Mouse (Mus musculus): ENCODE results near the gene Dnaja3.
A peak's percentile ranks its signal among the peaks of the same experiment; 100 is the strongest.

Dnaja3 gene

DNA sequence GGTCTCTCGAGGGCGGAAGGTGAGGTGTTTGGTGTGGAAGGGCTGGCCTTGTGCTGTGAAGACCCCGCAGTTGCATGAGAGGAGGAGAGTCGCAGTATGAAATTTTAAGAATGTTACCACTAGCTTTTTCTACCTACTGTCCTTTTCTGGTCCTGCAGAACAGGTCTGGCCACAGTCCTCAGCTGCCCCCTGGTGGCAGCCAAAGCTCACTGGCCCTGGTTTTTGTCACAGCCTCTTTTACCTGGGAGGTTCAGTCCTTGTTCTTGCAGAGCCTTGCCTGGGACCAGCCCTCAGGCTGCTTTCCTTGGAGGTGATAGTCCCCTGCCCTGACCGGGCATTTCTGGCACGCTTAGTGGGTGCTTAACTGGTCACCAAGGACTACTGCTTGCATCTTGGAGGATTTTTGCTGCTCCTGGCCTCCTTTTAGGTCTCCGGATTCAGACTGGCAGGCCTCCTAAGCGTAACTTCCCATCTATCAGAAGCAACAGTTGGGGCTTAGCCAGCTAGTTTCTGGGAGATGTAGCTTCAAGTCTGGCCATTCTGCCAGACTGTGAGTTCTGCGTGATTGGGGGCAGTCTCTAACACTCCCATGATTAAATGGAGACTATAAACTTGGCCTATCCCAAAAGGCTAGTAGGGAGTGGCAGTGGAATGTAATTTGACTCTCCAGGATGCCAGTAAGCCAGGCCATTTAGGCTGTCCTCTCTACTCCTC, 31.8 kb upstream of the Dnaja3 start:
- DNase-seq (ENCODE audit: extremely low spot score), result peak; percentile 81

DNA sequence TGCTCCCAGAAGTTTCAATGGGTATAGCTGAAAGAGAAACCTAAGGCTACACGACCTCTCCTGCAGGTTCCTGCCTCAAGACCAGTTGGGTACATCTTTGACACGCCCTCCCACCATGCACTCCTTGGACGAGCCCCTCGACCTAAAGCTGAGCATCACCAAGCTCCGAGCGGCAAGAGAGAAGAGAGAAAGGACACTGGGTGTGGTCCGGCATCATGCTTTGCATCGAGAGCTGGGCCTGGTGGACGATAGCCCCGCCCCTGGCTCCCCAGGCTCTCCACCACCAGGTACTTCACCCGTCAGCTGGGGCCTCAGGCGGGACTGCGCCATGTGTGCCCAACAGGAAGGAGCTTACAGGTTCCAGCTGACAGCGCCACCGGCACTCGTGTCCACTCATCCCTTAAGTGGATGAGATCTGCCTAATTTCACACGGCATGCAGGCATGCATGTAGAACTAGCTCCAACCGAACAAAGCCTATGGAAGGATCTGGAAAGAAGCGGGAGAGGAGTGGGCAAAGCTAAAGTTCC, 31.2 kb upstream of the Dnaja3 start:
- DNase-seq (ENCODE audit: extremely low spot score), result no peak

DNA sequence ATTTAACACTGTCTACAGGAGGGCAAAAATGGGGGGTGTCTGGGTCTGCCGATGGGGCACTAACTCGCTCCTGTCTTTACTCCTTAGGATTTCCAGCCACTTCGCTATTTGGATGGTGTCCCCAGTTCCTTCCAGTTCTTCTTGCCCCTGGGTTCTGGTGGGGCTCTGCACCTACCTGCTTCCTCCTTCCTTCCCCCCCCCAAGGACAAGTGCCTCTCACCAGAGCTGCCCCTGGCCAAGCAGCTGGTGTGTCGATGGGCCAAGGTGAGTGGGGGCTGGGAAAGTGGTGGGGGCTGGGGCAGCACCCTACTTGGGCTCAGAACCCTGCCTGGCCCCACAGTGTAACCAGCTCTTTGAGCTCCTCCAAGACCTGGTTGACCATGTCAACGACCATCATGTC, 28.6 kb upstream of the Dnaja3 start:
- DNase-seq (ENCODE audit: extremely low spot score), result no peak

DNA sequence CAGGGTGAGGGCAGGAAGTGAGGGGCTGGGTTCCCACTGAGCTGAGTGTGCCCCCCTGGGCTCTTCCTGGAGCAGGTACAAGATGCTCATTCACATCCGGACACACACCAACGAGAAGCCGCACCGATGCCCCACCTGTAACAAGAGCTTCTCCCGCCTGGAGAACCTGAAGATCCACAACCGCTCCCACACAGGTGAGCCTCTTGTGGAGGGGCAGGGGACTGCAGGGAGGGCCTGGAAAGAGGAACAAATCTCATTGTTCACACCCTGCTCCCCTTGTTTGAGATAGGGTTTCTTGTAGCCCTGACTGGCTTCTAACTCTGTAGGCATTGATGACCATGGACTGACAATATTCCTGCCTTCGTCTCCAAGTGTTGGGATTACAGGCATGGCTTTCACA, 28.1 kb upstream of the Dnaja3 start:
- DNase-seq (ENCODE audit: extremely low spot score), result no peak

DNA sequence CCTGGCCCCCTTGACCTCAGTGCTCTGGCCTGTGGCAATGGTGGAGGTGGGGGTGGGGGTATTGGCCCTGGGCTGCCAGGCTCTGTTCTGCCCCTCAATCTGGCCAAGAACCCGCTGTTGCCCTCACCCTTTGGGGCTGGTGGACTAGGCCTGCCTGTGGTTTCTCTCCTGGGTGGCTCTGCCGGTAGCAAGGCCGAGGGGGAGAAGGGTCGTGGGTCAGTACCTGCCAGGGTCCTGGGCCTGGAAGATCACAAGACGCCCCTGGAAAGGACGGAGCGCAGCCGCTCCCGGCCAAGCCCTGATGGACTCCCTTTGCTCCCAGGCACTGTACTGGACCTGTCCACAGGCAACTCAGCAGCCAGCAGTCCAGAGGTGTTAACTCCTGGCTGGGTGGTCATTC, 26.1 kb upstream of the Dnaja3 start:
- no peak for DNase-seq (ENCODE audit: extremely low spot score)

DNA sequence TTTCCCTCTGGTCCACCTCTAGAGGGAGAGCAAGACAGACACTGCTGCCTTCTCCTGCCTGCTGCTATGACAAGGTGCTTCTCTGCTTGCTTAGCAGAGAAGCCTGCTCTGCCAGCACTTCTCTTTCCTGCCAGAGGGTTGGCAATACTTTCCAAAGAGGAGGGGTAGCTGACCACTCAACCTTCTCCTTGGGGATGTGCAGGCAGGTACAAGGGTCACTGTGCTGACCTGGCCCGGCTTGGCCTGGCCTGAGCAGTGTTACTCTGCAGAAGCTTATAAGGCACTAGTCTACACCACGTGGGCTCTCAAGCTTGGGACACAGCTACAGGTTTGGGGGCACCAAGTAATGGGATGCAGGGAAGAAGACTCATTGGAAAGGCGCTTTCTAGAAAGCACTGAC, 25.1 kb upstream of the Dnaja3 start:
- no peak for DNase-seq (ENCODE audit: extremely low spot score)

DNA sequence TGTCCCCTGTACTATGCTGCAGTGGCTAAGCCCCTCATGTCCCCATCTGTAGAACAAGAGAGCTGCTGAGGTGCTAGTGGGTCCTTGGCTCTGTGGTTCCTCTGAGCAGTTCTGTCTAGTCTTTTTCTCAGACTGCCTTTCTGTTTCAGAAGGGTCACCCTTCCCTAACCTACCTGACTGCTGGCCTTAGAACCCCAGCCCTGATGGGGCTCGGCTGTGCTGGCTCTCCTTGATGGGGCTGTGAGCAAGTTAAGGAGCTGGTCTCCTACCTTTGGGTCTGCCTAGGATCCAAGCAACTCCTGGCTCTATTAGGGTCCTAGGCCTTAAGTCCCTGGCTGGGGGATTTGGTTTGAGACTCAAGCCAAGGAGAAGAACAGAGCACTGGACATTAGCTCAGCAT, 24.5 kb upstream of the Dnaja3 start:
- no peak for DNase-seq (ENCODE audit: extremely low spot score)

DNA sequence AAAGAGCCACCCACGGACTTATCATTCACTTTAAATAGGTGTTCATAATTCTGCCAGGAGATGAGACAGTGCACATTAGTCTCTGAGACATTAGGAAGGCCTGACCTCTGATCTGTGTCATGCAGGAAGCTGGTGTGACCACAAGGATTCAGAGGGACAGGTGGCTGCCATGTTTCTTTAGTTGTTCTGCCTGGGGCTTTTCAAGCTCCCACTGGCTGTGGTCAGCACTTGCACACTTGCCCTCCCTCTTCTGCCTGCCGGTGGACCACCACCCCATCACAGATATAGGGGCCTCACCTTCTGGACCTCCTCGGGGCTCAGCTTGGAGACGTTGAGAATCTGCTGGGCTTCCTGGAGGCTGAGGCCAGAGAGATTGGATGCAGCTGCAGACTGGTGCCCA, 23.0 kb upstream of the Dnaja3 start:
- no peak for DNase-seq (ENCODE audit: extremely low spot score)

DNA sequence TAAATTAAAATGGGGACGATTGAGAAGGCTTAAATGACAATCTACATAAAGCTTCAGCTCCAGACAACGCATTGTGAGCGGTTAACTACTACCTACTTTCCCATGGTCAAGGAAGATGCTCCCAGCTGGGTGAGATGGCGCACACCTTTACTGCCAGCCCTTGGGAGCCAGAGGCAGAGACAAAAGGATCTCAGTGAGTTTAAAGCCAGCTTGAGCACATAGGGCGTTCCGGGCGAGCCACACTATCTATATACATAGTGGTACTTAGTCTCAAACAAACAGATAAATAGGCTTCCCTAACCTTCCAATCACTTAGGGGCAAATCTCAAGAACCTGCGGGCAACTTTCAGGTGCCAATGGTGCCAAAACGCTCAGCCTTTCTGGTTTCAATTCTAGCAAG, 15.7 kb upstream of the Dnaja3 start:
- no peak for DNase-seq (ENCODE audit: extremely low spot score)

DNA sequence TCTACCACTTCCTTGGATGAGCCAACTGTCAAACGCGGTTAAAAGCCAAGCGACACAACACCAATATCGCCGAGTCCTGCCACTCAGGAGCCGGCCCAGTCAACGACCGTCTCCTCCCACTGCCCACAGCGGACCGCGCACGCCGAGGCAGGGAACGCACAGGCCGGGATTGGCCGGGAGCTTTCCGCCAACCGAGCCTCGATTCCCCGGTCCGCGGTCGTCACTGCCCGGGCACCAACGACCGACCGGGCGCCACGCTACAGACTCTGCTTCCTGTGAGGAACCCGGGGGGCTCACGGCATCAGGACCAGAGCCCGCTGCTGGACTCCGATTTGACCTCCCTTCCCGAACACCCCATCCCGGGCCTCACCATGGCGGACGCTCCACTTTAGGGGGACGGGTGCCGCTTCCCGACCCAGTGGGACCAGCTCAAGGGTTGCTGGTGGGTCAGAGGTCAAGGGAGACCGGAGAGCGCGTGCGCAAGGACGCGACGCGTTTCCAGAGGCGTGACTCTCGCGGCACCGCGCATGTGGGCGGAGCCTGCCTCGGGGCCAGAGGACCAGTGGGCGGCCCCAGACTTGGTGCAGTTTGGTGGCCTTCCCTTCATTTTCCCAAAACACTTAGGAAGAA, 15.2 kb upstream of the Dnaja3 start, which contains the start of gene Pam16:
Pam16 (minus strand) TSS at position 508 of the 630 bp plus-strand sequence.
- DNase-seq (ENCODE audit: extremely low spot score), result peak; percentile 92

DNA sequence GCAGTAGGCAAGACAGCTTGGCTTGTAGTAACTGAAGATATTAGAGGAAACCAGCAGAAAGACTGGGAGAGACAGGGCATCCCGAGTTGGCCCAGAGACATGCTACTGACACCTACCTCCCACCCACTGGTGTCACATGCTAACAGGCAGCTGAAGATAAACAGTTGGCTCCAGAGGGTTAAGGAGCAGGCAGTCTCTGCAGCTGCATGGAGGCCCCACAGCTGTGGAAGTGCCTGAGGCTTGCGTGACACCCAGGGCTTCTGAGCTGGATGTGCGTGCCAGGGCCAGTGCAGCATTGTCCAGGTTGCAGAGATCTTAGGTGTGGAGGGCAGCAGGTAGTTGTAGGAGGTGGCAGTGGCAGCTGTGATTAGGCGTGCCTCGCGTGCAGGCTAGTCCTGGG, 12.7 kb upstream of the Dnaja3 start:
- DNase-seq (ENCODE audit: extremely low spot score), result no peak

DNA sequence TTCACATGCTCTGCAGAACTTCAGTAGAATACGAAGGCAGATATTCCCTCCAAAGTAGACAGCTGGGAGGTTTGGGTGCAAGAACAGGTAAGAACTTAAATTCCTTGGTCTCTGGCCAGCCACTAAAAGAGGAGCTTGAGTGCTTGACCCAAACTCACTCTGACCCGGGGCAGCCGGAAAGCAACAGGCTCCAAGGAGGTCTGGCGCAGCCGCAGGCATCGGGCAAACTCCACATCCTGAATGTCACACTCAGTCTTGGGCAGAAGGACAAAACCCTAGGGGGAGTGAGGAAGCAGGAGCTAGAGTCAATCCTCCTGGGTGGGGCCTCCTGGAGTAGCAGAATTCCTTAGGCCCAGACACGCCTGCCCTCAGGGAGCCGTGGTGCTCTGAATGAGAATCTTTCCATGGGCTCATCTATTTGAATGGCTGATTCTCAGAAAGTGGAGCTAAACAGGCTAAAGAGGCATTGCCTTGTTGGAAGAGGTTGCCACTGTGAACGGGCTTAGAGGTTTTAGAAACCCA, 10.8 kb upstream of the Dnaja3 start:
- no peak for DNase-seq (ENCODE audit: extremely low spot score)

DNA sequence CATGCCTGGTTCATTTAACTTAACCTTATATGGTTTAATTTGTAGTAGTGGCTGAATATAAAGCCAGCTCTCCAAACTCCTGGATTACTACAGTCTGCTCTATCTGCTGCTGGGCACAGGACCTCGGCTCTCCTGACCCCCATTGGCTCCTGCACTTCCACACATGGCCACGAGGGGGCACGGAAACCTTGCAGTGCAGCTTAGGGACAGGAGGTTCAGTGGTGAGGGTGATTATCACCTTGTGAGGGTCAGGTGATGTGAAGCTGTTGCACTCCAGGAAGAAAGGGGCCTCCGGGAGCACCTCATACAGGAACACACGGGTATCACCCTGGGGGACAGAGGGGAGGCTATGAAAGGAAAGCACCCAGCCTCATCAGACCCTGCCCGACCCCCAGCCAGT, 9.8 kb upstream of the Dnaja3 start:
- peak; percentile 81 for DNase-seq (ENCODE audit: extremely low spot score)

DNA sequence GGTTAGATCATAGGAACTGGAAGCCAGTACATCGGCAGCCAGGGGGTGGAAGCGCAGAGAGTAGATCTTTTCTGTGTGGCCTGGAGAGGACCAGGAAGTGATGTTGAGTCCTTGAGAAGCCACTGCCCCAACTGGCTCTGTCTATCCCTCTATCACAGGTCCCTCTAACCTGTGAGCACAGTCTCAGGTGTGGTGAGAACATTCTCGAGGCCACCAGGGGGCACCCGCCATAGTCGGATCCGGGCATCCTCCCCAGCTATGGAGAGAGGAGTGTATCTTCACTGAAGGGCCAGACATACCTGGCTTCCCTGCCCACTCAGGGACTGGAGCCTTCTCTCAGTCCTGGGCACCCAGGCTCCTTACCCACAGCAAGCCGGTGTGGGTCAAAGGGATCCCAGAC, 7.7 kb upstream of the Dnaja3 start:
- no peak for DNase-seq (ENCODE audit: extremely low spot score)

DNA sequence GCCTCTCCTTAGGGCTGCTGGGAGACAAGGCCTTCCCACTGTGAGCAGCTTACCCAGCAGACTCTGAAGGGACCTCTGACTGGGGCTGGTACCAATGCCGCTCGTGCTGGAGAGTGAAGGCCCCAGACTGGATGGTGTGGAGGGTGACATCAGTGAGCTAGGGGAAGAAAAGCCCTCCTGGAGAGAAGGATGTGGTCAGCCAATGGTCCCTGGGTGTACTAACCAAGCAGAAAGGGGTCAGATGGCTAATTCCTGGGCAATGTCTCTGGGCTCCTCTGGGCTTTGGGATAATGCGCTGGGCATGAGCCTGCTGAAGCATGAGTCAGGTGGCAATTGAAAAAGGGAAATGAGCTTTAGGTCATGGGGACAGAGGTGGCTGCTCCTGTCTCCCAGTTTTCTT, 6.1 kb upstream of the Dnaja3 start:
- DNase-seq (ENCODE audit: extremely low spot score), result no peak

DNA sequence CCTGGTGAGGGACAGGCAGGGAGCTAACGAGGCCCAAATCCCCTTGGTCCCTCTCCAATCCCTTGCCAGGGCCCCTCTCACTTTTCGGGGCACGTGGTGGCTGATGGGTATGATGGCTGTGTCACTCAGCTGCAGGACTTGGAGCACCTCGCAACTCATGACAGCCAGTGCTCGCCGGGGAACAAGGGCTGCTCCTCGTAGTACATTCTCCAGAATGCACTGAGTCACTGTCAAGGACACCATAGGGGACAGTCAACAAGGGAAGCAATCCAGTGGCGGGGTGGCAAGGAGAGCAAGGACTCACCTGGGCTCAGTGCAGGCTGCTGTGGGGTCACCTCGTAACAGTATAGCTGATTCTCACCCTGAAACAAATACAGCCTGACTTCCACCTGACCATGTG, 5.1 kb upstream of the Dnaja3 start:
- no peak for DNase-seq (ENCODE audit: extremely low spot score)

DNA sequence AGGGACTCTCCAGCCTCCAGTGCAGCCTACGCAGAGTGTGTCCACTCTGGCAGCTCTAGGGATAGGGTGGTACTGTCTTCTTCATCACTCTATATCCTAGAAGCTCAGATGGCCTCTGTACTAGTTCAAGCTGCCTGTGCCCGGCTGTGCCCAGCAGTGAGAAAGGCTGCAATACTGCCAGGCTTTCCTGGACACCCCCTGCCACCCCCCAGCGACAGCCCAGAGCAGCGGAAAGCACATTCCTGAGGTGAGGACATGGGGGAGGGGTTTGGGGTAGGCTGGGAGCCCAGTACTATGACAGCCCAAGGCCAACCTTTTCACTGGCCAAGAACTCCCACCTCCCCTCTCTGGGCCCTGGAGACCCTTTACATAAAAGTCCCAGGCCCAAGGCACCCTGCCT, 4.0 kb upstream of the Dnaja3 start:
- no peak for DNase-seq (ENCODE audit: extremely low spot score)

DNA sequence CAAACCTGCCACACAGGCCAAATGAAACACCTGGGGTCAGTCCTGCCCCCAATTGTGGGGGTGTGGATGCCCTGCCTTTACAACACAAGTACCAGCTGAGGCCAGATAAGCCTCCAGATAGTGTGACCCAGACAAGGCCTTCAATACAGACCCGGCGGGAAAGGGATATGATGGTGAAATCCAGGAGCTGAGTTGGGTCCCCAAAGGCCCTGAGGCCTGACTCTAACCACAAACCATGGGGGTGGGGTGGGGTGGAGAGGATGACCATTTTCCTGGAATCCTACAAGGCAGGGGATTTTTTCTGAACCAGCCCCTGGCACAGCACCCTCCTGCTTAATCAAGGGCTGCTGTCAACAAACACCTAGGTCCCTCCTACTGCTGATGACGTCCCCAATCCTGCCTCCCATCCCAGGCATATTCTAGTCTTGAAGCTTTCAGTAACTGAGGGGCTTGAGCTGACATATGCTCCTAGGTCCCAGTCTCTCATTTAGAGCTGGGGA, 848 bp upstream of the Dnaja3 start:
- DNase-seq (ENCODE audit: extremely low spot score), result no peak

DNA sequence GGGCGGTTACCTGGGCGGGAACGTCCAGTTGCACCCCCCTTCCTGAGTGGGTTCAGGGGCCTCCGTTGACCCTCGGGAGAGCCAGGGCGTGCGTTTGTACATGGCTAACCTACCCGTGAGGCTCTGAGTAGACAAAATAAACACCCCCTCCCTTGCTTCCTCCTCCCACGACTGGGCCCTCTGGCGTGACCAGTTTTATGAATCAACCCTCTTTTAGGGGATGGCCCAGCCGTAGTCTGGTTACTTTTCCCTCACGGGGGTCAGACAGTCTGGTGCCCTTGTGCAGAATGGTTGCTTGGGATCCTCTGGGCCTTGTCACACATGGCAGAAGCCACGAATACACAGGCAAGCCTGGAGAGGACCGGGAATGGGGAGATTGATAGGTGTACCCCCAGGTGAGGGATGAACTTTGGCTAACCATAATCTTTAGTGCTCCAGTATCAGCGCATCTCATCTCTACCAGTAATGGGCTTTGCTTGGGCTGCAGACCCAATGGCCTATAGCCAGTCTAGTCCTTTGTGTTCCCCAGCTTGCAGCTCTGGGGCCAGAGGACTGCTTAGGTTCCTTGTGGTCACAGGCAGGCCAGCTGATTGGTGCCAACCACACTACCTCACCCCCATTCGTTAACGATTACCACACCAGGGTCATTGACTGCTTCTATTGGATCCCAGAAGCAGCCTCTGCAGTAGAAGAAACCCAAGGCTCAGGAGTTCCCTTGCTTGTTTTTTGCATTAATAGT, 647 bp downstream of the Dnaja3 start:
- DNase-seq (ENCODE audit: extremely low spot score), result no peak

DNA sequence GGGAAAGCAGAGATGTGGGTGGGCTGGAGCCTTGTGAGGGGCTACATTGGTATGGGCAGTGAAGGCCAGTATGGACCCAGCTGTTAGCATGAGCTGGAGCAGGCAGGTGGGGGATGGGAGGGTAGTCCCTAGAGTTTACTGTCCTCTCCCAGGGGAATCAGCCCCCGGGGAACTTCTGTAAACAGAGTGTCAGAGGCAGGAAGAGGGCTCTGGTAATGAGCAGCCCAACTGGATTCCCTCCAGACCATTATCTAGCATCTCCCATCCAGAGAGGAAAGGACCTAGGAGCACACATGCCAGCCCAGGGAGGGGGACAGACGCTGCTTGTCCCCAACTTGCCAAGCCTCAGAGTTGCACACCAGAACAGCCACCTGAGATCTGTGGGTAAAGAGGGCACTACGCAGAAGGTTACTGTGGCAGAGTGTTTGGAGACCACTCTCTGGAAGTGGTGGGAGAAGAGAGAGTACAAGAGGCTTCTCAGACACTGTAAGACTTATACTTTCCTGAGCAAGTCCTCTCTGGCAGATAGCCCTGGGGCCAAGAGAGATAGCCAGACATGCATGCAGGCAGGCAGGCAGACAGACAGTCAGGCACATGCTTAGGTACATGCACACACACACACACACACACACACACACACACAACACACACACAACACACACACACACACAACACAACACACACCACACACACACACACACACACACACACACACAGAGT, 1.5 kb downstream of the Dnaja3 start:
- no peak for DNase-seq (ENCODE audit: extremely low spot score)

DNA sequence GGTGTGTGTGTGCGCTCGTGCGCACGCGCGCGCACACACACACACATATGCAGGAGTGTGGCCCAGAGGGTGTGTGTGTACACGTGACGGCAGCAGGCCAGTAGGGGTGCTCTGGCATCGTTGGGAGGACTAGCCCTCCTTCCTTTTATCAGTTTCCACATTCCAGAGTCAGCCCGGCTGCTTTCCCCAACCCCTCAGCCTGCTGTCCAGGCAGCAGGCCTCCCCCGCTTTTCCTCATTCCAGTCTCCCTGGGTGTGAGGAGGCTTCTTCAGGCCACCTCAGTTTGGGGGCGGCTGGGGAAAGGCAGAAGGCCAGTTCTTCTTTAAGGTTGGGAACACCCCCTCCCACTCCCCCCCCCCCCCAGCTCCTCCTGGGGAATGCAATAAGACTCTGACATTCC, 2.4 kb downstream of the Dnaja3 start:
- peak; percentile 60 for DNase-seq (ENCODE audit: extremely low spot score)

DNA sequence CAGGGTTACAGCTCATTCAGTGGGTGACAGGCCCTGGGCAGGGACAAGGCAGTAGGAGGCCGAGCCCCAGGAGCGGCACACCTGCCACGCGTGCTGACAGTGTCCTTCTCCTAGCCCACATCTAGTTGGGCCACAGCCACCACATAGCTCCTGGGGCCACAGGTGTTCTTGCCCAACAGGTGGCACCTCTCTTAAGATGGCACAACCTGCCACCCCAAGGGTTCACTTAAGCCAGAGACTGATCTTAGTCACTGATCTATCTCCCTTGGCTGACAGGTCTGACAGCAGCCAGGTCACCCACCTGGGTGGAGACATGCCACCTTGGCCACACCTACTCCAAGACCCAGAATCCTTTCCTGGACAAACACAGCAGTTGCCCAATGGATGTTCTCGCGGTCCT, 3.1 kb downstream of the Dnaja3 start:
- DNase-seq (ENCODE audit: extremely low spot score), result no peak
